12 mouse cellular contexts compared by ENCODE assay signal in the genomic region with DNA sequence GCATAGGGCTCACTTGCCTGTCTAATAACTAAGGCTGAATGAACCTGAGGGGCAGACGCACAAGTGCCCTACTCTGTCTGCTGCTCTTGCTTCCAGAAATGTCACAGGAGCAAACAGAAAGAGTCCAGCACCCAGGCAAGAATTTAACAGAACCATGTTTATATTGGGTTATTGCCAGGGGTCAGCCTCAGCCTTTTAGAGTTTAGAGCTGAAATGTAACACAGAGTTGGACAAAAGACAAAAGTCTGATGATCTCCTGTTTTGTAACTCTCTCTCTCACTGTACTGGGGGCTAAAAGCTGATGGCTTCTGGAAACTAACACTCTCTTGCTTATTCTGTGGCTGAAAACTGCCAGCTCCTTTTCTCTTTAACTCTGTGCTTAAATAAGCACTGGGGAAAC.
DNase-seq lines count a peak whose midpoint lies in the region; ATAC-seq and TF ChIP-seq lines count a peak whose summit lies in the region.
"Had no signal": no experiment of that assay in that cellular context is flagged by ENCODE, and none has a peak within 500 bp of the region (broad histone marks: within the 10 kb centered on the region; RNA-seq: fewer than 3 reads in every experiment).

No protein-coding gene starts in this region.

- no peaks in the 10 kb centered on the region for H3K9me3 ChIP-seq in midbrain, postnatal 0 days (ENCODE audit: low read length)
- H3K9me3 ChIP-seq in midbrain, embryonic 11.5 days (ENCODE audit: control insufficient read depth, low read length): no peaks in the 10 kb centered on the region
- H3K9me3 ChIP-seq in limb, embryonic 14.5 days (ENCODE audit: control insufficient read depth, low read length): no peaks in the 10 kb centered on the region
- H3K9me3 ChIP-seq: forebrain, embryonic 15.5 days; megakaryocyte, embryonic 14.5 days had no signal

- no peak for TF ChIP-seq CTCF in midbrain, postnatal 0 days (IDR thresholded peaks at IDR 0.05)

- no peaks in the 10 kb centered on the region for H3K4me1 ChIP-seq in midbrain, postnatal 0 days (ENCODE audit: insufficient read depth, low read length)
- no peaks in the 10 kb centered on the region for H3K4me1 ChIP-seq in midbrain, embryonic 11.5 days (ENCODE audit: control insufficient read depth, insufficient read depth, low read length)
- H3K4me1 ChIP-seq in limb, embryonic 14.5 days (ENCODE audit: control insufficient read depth, insufficient read depth, low read length): peaks cover 4% of the 10 kb centered on the region; the same call in 1 of the 2 replicates
- H3K4me1 ChIP-seq: megakaryocyte, embryonic 14.5 days had no signal

- H3K4me2 ChIP-seq in midbrain, postnatal 0 days (ENCODE audit: low read depth, low read length, poor library complexity, severe bottlenecking): no peak overlapping the region
- no peak overlapping the region for H3K4me2 ChIP-seq in midbrain, embryonic 11.5 days
- H3K4me2 ChIP-seq in limb, embryonic 14.5 days (replicated peaks; ENCODE audit: low read depth, low read length, severe bottlenecking): no peak overlapping the region
- H3K4me2 ChIP-seq: forebrain, embryonic 15.5 days had no signal

- 65% methylated on average over 1 of the region's 1 CpGs for WGBS in midbrain, postnatal 0 days
- WGBS in midbrain, embryonic 11.5 days: 74% methylated on average over 1 of the region's 1 CpGs
- 38% methylated on average over 1 of the region's 1 CpGs for WGBS in limb, embryonic 14.5 days

- no peak for TF ChIP-seq POLR2A in limb, embryonic 14.5 days (IDR thresholded peaks at IDR 0.05; ENCODE audit: borderline replicate concordance, extremely low read depth, insufficient read depth, insufficient read length)

- H3K4me3 ChIP-seq in midbrain, postnatal 0 days (ENCODE audit: low read depth, low read length): no peak overlapping the region
- H3K4me3 ChIP-seq in midbrain, embryonic 11.5 days (ENCODE audit: low read depth, low read length): no peak overlapping the region
- H3K4me3 ChIP-seq in limb, embryonic 14.5 days (replicated peaks; ENCODE audit: low read length): no peak overlapping the region
- H3K4me3 ChIP-seq: forebrain, embryonic 15.5 days; megakaryocyte, embryonic 14.5 days had no signal

- no peaks in the 10 kb centered on the region for H3K27me3 ChIP-seq in midbrain, postnatal 0 days (ENCODE audit: insufficient read depth, low read length)
- no peaks in the 10 kb centered on the region for H3K27me3 ChIP-seq in midbrain, embryonic 11.5 days (ENCODE audit: control insufficient read depth, insufficient read depth, low read length)
- H3K27me3 ChIP-seq in limb, embryonic 14.5 days (ENCODE audit: control insufficient read depth, insufficient read depth, low read length): no peaks in the 10 kb centered on the region
- H3K27me3 ChIP-seq: forebrain, embryonic 15.5 days; megakaryocyte, embryonic 14.5 days had no signal

- H3K9ac ChIP-seq in midbrain, postnatal 0 days (replicated peaks; ENCODE audit: low read length, poor library complexity, severe bottlenecking): no peak overlapping the region
- H3K9ac ChIP-seq in midbrain, embryonic 11.5 days (ENCODE audit: low read length): no peak overlapping the region
- no peak overlapping the region for H3K9ac ChIP-seq in limb, embryonic 14.5 days (ENCODE audit: low read depth, low read length, severe bottlenecking)
- H3K9ac ChIP-seq: forebrain, embryonic 15.5 days had no signal

- DNase-seq in adrenal gland, adult 2 months: peak; percentile 27
- DNase-seq in adrenal gland, adult 18-20 months (ENCODE audit: low spot score in 2 of 2): no peak
- peak; percentile 39 for DNase-seq in midbrain, postnatal 0 days (ENCODE audit: low spot score)
- DNase-seq in midbrain, embryonic 11.5 days (ENCODE audit: low spot score, missing footprints): no peak
- DNase-seq in limb, embryonic 14.5 days (ENCODE audit: low spot score): peak; percentile 26
- DNase-seq in right cerebral cortex, adult 2 months (ENCODE audit: low spot score in 2 of 2): no peak
- no peak for DNase-seq in right cerebral cortex, adult 18-20 months
- no peak for DNase-seq in spleen, adult 18-20 months
- DNase-seq: cerebellum, postnatal 14 days; thymus, postnatal 14 days had no signal

- no peak overlapping the region for H3K27ac ChIP-seq in midbrain, postnatal 0 days (ENCODE audit: low read depth, low read length)
- H3K27ac ChIP-seq in midbrain, embryonic 11.5 days (ENCODE audit: low read depth, low read length): no peak overlapping the region
- H3K27ac ChIP-seq in limb, embryonic 14.5 days (replicated peaks; ENCODE audit: low read depth, low read length): no peak overlapping the region; the same call in 1 of the 2 replicates
- H3K27ac ChIP-seq: forebrain, embryonic 15.5 days had no signal

- no peak for ATAC-seq in midbrain, postnatal 0 days (ENCODE audit: low FRiP score)
- no peak for ATAC-seq in midbrain, embryonic 11.5 days (ENCODE audit: low FRiP score)
- ATAC-seq in limb, embryonic 14.5 days (ENCODE audit: low FRiP score, low read depth): no peak; the same call in 1 of the 2 replicates
- ATAC-seq: forebrain, embryonic 15.5 days had no signal

- H3K36me3 ChIP-seq in midbrain, postnatal 0 days (ENCODE audit: insufficient read depth, low read length): 0 out of 2 replicates have a peak, but pooled peaks cover 4% of the 10 kb centered on the region
- no peaks in the 10 kb centered on the region for H3K36me3 ChIP-seq in midbrain, embryonic 11.5 days (ENCODE audit: control insufficient read depth, insufficient read depth, low read length)
- peaks cover 5% of the 10 kb centered on the region; the same call in 1 of the 2 replicates for H3K36me3 ChIP-seq in limb, embryonic 14.5 days (ENCODE audit: control insufficient read depth, insufficient read depth, low read length)
- H3K36me3 ChIP-seq: forebrain, embryonic 15.5 days had no signal

Comparison
In these comparisons a context has a peak if more than half of its experiments do, and no peak if none do; other contexts are left out.
1. DNase-seq: peak in adrenal gland, adult 2 months (single experiment), midbrain, postnatal 0 days (single experiment) and limb, embryonic 14.5 days (single experiment); none in adrenal gland, adult 18-20 months (0 of 2), midbrain, embryonic 11.5 days (single experiment), right cerebral cortex, adult 2 months (0 of 2), right cerebral cortex, adult 18-20 months (single experiment) and spleen, adult 18-20 months (0 of 2).